Mouse (Mus musculus): Measurements from ENCODE around the gene Gzmc. TPM values are rescaled to one million over a fixed set of nuclear protein-coding genes. Genes with fewer than 3 reads are reported as not detected.
"Not testable (repeated sequence)": the region's sequence is repeated elsewhere in the genome, so short reads cannot be mapped to it uniquely, and the experiment has no call there.

Gene Gzmc
- polyA plus RNA-seq (2014; fragmentation: Nextera tagmentation; extraction: Ambion mirVana), result 0.46 and 0.55 TPM in 2 replicates

- no peak within 1 kb of the TSS for H3K4me2 ChIP-seq (ENCODE audit: low read depth, low read length)
- H3K27me3 ChIP-seq (replicated peaks; ENCODE audit: control insufficient read depth, insufficient read depth, low read length), result no peaks in the 10 kb centered on the region
- ATAC-seq (ENCODE audit: low read depth), result no peak
- H3K4me3 ChIP-seq (ENCODE audit: low read depth, low read length), result no peak within 1 kb of the TSS
- 59% methylated on average over 2 of the region's 2 CpGs for WGBS
- no peak within 1 kb of the TSS for H3K9ac ChIP-seq (ENCODE audit: low read depth, low read length)
- H3K27ac ChIP-seq (replicated peaks; ENCODE audit: low read depth, low read length), result no peak within 1 kb of the TSS
- no peak for DNase-seq (ENCODE audit: low spot score)
- H3K4me1 ChIP-seq (ENCODE audit: control insufficient read depth, insufficient read depth, low read length), result no peaks in the 10 kb centered on the region
- H3K9me3 ChIP-seq (ENCODE audit: control insufficient read depth, low read length), result no peaks in the 10 kb centered on the region
- H3K36me3 ChIP-seq (ENCODE audit: control insufficient read depth, insufficient read depth, low read length), result no peaks in the 10 kb centered on the region
Observed at GRCm38 (mm10) chr14:56234556-56234955, at the start of gene Gzmc. Gene Gzmc, minus strand, starts transcription at chr14:56234656.

DNA sequence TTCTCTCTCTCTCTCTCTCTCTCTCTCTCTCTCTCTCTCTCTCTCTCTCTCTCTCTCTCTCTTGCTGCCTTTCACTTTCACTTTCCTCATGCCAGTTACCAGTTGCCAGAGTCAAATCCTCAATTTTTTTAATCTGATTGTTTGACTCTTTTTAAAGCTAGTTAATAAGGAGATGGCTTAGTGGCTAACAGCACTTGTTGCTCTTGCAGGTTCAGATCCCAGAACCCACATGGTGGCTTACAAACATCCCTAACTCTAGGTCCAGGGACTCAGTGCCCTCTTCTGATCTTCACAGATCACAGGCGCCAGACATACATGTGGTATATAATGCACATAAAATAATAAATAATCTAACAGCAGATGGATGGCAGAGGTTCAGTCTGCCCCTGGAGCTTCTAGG is 49.4 kb upstream of the Gzmc start:
- Histone ChIP-seq H3K9ac (ENCODE audit: low read depth, low read length) (no peak overlapping the region), H3K4me1 (ENCODE audit: control insufficient read depth, insufficient read depth, low read length) (no peaks in the 10 kb centered on the region), H3K4me2 (ENCODE audit: low read depth, low read length) (no peak overlapping the region), H3K27me3 (replicated peaks; ENCODE audit: control insufficient read depth, insufficient read depth, low read length) (no peaks in the 10 kb centered on the region), H3K9me3 (ENCODE audit: control insufficient read depth, low read length) (no peaks in the 10 kb centered on the region), H3K27ac (replicated peaks; ENCODE audit: low read depth, low read length) (no peak overlapping the region), H3K36me3 (ENCODE audit: control insufficient read depth, insufficient read depth, low read length) (no peaks in the 10 kb centered on the region), H3K4me3 (ENCODE audit: low read depth, low read length) (no peak overlapping the region)
- ATAC-seq (ENCODE audit: low read depth) (no peak), DNase-seq (ENCODE audit: low spot score) (no peak)
- WGBS, result 81% methylated on average over 1 of the region's 1 CpGs

- WGBS, result 50% methylated on average over 5 of the region's 5 CpGs
- no peaks in the 10 kb centered on the region for H3K27me3 ChIP-seq (replicated peaks; ENCODE audit: control insufficient read depth, insufficient read depth, low read length)
Observed at GRCm38 (mm10) chr14:56281090-56281489, 46.6 kb upstream of the Gzmc start.

DNA sequence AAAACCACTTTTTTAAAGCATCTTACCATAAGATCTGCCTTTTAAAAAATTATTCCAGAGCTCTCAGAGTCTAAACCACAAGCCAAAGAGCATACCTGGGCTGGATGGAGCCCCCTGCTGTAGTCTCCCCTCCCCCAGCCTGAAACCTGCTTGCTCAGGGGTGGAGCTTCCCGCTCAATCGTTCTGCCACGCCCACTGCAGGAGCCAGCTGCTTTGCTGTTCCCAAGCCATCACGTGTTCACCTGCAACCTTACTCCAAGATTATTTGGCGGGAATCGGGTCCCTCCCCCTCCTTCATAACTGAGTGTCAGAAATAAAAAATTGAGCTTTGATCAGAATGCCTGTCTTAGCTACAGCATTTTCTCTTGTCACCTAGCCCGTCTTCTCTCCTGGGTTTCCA is 44.2 kb upstream of the Gzmc start:
- 31% methylated on average over 7 of the region's 7 CpGs for WGBS
- DNase-seq (ENCODE audit: low spot score); ATAC-seq (ENCODE audit: low read depth): not testable (repeated sequence)

More at GRCm38 (mm10) chr14:56281090-56281489, 46.6 kb upstream of the Gzmc start:
- H3K36me3 ChIP-seq (ENCODE audit: control insufficient read depth, insufficient read depth, low read length), result no peaks in the 10 kb centered on the region
- no peaks in the 10 kb centered on the region for H3K9me3 ChIP-seq (ENCODE audit: control insufficient read depth, low read length)
- DNase-seq (ENCODE audit: low spot score) (peak; percentile 10), ATAC-seq (ENCODE audit: low read depth) (no peak)
- no peak overlapping the region for H3K4me2 ChIP-seq (ENCODE audit: low read depth, low read length)
- no peak overlapping the region for H3K27ac ChIP-seq (replicated peaks; ENCODE audit: low read depth, low read length)
- H3K4me1 ChIP-seq (ENCODE audit: control insufficient read depth, insufficient read depth, low read length), result no peaks in the 10 kb centered on the region
- H3K4me3 ChIP-seq (ENCODE audit: low read depth, low read length), result no peak overlapping the region
- H3K9ac ChIP-seq (ENCODE audit: low read depth, low read length), result no peak overlapping the region

GRCm38 (mm10) chr14:56276096-56276495 is 41.6 kb upstream of the Gzmc start:
- not testable (repeated sequence) for H3K27ac ChIP-seq (replicated peaks; ENCODE audit: low read depth, low read length); H3K4me1 ChIP-seq (ENCODE audit: control insufficient read depth, insufficient read depth, low read length); ATAC-seq (ENCODE audit: low read depth); H3K4me3 ChIP-seq (ENCODE audit: low read depth, low read length); H3K36me3 ChIP-seq (ENCODE audit: control insufficient read depth, insufficient read depth, low read length); H3K4me2 ChIP-seq (ENCODE audit: low read depth, low read length); H3K27me3 ChIP-seq (replicated peaks; ENCODE audit: control insufficient read depth, insufficient read depth, low read length); H3K9ac ChIP-seq (ENCODE audit: low read depth, low read length); DNase-seq (ENCODE audit: low spot score); H3K9me3 ChIP-seq (ENCODE audit: control insufficient read depth, low read length)
- 69% methylated on average over 7 of the region's 7 CpGs for WGBS

More for the DNA sequence above, 44.2 kb upstream of the Gzmc start:
- H3K4me1 ChIP-seq (ENCODE audit: control insufficient read depth, insufficient read depth, low read length); H3K4me3 ChIP-seq (ENCODE audit: low read depth, low read length); H3K27ac ChIP-seq (replicated peaks; ENCODE audit: low read depth, low read length); H3K36me3 ChIP-seq (ENCODE audit: control insufficient read depth, insufficient read depth, low read length); H3K4me2 ChIP-seq (ENCODE audit: low read depth, low read length); H3K9me3 ChIP-seq (ENCODE audit: control insufficient read depth, low read length); H3K9ac ChIP-seq (ENCODE audit: low read depth, low read length); H3K27me3 ChIP-seq (replicated peaks; ENCODE audit: control insufficient read depth, insufficient read depth, low read length): not testable (repeated sequence)

DNA sequence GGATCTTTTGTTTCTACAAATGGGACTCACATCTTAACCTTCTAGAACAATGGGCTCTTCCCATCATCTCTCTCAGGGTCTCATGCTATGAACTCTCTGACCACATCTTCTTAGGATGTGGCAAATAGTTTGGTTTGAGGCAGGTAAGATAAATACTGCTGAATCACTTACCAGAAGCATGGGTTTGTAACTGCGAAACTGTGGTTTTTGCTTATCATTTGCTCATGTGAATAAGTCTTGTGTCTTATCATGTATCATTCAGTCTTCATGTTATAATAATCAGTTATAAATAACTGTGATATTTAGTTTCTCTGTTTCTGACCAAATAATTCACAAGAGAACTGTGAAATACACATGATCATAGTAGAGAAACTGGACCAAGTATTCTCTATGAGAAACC is 31.7 kb upstream of the Gzmc start:
- H3K4me1 ChIP-seq (ENCODE audit: control insufficient read depth, insufficient read depth, low read length), result no peaks in the 10 kb centered on the region
- no peak for DNase-seq (ENCODE audit: low spot score)
- no peaks in the 10 kb centered on the region for H3K9me3 ChIP-seq (ENCODE audit: control insufficient read depth, low read length)
- 90% methylated on average over 1 of the region's 1 CpGs for WGBS
- ATAC-seq (ENCODE audit: low read depth), result no peak
- no peak overlapping the region for H3K9ac ChIP-seq (ENCODE audit: low read depth, low read length)
- H3K36me3 ChIP-seq (ENCODE audit: control insufficient read depth, insufficient read depth, low read length), result no peaks in the 10 kb centered on the region
- no peak overlapping the region for H3K4me3 ChIP-seq (ENCODE audit: low read depth, low read length)
- H3K27ac ChIP-seq (replicated peaks; ENCODE audit: low read depth, low read length), result no peak overlapping the region
- no peaks in the 10 kb centered on the region for H3K27me3 ChIP-seq (replicated peaks; ENCODE audit: control insufficient read depth, insufficient read depth, low read length)
- no peak overlapping the region for H3K4me2 ChIP-seq (ENCODE audit: low read depth, low read length)

GRCm38 (mm10) chr14:56262153-56262552 is 27.7 kb upstream of the Gzmc start, which contains the start of gene Gzmb:
Gene Gzmb, minus strand, starts transcription at chr14:56262260.
- no peak within 1 kb of the TSS for H3K4me3 ChIP-seq (ENCODE audit: low read depth, low read length)
- DNase-seq (ENCODE audit: low spot score), result no peak

GRCm38 (mm10) chr14:56240409-56240808 is 6.0 kb upstream of the Gzmc start:
- no peak overlapping the region for H3K4me2 ChIP-seq (ENCODE audit: low read depth, low read length)
- H3K27me3 ChIP-seq (replicated peaks; ENCODE audit: control insufficient read depth, insufficient read depth, low read length), result no peaks in the 10 kb centered on the region
- no peak overlapping the region for H3K9ac ChIP-seq (ENCODE audit: low read depth, low read length)
- no peak overlapping the region for H3K4me3 ChIP-seq (ENCODE audit: low read depth, low read length)
- DNase-seq (ENCODE audit: low spot score), result no peak
- H3K27ac ChIP-seq (replicated peaks; ENCODE audit: low read depth, low read length), result no peak overlapping the region
- no peak for ATAC-seq (ENCODE audit: low read depth)
- H3K36me3 ChIP-seq (ENCODE audit: control insufficient read depth, insufficient read depth, low read length), result no peaks in the 10 kb centered on the region
- no peaks in the 10 kb centered on the region for H3K4me1 ChIP-seq (ENCODE audit: control insufficient read depth, insufficient read depth, low read length)
- H3K9me3 ChIP-seq (ENCODE audit: control insufficient read depth, low read length), result no peaks in the 10 kb centered on the region

More at GRCm38 (mm10) chr14:56262153-56262552, 27.7 kb upstream of the Gzmc start, which contains the start of gene Gzmb:
- H3K4me1 ChIP-seq (ENCODE audit: control insufficient read depth, insufficient read depth, low read length), result no peaks in the 10 kb centered on the region
- 76% methylated on average over 5 of the region's 5 CpGs for WGBS
- H3K27me3 ChIP-seq (replicated peaks; ENCODE audit: control insufficient read depth, insufficient read depth, low read length), result no peaks in the 10 kb centered on the region
- H3K9ac ChIP-seq (ENCODE audit: low read depth, low read length), result no peak within 1 kb of the TSS
- ATAC-seq (ENCODE audit: low read depth), result no peak
- H3K27ac ChIP-seq (replicated peaks; ENCODE audit: low read depth, low read length), result no peak within 1 kb of the TSS
- H3K4me2 ChIP-seq (ENCODE audit: low read depth, low read length), result no peak within 1 kb of the TSS
- no peaks in the 10 kb centered on the region for H3K36me3 ChIP-seq (ENCODE audit: control insufficient read depth, insufficient read depth, low read length)
- no peaks in the 10 kb centered on the region for H3K9me3 ChIP-seq (ENCODE audit: control insufficient read depth, low read length)

DNA sequence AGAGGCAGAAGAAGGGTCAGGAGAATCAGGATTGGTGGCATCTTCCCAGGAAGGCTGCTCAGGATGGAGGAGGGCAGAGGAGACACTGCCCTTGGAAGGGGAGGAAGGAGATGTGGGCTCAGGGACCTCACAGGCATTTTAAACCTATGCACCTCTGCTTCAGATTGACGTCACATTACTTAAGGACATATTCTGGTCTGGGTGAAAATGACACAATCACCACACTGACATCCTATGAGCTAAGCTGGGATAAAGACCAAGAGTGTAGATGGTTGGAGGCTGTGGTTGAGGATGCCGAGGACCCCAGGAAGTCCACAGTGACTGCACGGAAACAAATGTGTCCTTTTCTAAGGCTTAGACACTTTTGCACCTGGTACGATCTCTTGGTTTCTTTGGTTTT is 23.1 kb downstream of the Gzmc start, which contains the start of gene Gzmf:
TSS of gene Gzmf (minus strand) at position 101 of the 400 bp plus-strand sequence.
- WGBS, result 96% methylated on average over 4 of the region's 4 CpGs
- Histone ChIP-seq H3K27me3 (replicated peaks; ENCODE audit: control insufficient read depth, insufficient read depth, low read length) (no peaks in the 10 kb centered on the region), H3K4me2 (ENCODE audit: low read depth, low read length) (no peak within 1 kb of the TSS), H3K4me3 (ENCODE audit: low read depth, low read length) (no peak within 1 kb of the TSS), H3K27ac (replicated peaks; ENCODE audit: low read depth, low read length) (no peak within 1 kb of the TSS), H3K9ac (ENCODE audit: low read depth, low read length) (no peak within 1 kb of the TSS), H3K36me3 (ENCODE audit: control insufficient read depth, insufficient read depth, low read length) (no peaks in the 10 kb centered on the region), H3K9me3 (ENCODE audit: control insufficient read depth, low read length) (no peaks in the 10 kb centered on the region), H3K4me1 (ENCODE audit: control insufficient read depth, insufficient read depth, low read length) (no peaks in the 10 kb centered on the region)
- ATAC-seq (ENCODE audit: low read depth) (no peak), DNase-seq (ENCODE audit: low spot score) (no peak)
